Mouse (Mus musculus) megakaryocyte progenitor cell, adult 5-6 weeks (primary cell): ENCODE data around the gene 3110009E18Rik. TPM values are rescaled to one million over a fixed set of nuclear protein-coding genes. Genes with fewer than 3 reads are reported as not detected.

Source experiments
- ATAC-seq: replicated peaks from 2 replicates; pipeline ENCODE4 v1.8.0; 2016; ENCODE audit warnings: mild to moderate bottlenecking, moderate TSS enrichment, inconsistent platforms; ENCODE audit not compliant: poor library complexity
- total RNA-seq, 2 experiments: library from RNA; stranded (forward) in 1 of 2; stranded (reverse) in 1 of 2; fragments of 157-497, 149-512 nt in 1 of 2; fragments of 200-1000 nt in 1 of 2; gene quantifications; 2 replicates each; pipeline versions ENCODE4 v1.2.3 to v1.2.4; 2015 to 2017

3110009E18Rik gene
- total RNA-seq, 2 experiments from 2014 or later: 2.4 to 12.3 TPM

DNA sequence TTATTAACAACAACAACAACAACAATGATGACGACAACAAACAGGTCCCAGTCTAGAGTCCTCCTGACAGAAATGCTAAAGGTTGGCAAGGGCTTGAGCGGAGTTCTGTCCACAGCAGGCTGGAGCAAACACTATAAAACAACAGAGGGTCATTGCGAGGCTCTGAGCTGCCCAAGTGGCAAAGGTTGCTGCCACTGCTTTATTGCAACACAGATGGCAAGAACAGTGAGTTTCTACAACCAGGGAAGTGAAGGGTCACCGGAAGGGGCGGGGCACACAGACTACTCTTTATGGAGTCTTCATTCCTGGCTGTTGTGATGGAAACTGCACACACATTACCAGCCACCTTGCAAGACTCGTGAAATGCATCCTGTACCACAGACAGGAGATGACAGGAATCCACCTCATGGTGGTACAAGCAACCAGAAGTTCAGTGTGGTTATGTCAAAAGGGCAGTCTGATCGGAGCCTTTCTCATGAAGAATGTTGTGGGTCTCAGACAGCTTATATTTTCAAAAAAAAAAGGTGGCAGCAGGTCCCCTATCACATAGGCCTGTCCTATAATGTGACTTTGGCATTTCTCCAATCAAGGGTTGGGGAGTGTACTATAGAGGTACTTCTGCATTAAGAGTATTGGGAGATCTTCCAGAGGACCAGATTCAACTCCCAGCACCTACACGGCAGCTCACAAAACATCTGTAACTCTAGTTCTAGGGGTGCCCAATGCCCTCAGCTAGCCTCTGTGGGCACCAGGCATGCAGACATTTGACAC lies 20.3 kb upstream of the 3110009E18Rik start:
- peak; percentile 74 for ATAC-seq

DNA sequence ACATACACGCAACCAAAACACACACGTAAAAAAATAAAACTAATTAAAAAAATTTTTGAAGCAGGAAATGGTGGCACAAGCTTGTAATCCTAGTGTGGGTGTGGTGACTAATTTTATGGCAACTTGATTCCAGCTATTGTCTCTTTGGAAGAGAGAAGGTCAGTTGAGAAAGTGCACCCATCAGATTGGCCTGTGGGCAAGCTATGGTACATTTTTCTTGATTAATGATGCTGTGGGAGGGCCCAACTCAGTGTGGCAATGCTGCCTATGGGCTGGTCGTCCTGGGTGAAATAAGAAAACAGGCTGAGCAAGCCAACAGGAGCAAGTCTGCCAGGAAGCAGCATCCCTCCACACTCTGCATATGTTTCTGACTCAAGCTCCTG lies 19.8 kb upstream of the 3110009E18Rik start:
- ATAC-seq: no peak

DNA sequence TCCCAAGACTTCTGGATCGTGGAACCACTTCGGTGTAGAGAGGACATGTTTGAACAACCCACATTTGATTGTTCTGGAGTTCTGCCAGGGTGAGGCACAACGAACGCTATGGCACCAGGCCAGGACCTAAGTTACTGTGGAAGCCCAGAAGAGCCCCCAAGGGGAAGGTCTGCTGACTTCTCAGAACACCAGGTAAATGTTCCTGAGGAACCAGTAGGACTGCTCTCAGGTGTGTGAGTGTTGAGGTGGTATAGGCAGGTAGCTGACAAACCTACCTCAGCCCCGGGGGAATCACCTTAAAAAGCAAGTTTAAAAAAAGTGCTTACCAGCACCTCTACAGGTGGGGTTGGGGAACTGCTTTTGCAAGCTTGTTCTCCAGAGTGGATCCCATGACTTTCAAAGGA lies 15.4 kb upstream of the 3110009E18Rik start:
- peak; percentile 76 for ATAC-seq

DNA sequence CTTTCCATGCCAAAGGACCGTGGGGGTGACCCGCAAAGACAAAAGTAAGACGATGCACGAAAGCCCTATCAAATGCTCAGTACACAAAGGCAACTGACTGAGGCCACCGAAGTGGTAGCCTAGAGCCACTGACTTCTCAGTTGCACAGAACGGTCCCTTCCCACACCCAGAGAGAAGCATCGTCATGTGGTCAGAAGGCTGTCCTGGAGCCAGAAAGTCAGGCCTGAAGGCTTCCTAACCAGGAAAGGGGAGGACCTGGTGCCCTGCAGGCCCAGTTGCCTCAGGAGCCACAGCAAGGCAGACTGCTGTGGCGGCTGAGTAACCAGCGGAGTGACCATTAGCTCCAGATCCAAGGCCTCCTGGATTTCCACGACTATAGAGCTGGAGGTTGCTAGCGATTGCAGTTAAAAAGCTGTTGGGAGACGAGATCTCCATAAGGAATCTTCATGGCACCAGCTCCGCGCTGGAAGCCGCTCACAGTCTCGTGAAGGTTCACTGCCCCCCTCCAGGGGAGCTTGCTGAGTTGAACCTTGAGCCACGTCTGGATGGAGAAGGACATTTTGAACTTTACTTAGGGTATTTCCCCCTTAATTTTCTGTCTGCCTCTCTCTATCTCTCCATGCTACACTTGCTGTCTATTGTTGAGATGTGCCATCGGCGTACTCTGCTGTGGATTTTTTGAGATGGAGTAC lies 11.1 kb upstream of the 3110009E18Rik start:
- no peak for ATAC-seq

DNA sequence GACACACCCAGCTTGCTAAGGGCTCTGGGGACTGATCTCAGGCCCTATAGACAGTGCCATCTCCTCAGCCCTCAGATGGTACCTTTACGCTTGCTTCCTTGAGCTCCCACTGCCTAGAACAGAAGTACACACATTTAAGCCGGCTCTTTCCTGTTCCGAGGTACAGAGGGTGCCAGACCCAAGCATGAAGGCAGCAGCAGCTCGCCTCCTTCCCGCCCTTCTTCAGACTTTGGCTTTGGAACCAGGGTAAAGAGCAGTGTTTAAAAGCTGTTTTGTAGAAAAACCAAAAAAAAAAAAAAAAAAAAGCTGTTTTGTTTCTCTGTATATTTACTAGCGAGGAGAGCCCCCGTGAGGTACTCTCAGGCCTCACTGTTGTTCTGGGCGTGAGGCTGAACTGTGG lies 9.2 kb upstream of the 3110009E18Rik start:
- ATAC-seq: no peak

DNA sequence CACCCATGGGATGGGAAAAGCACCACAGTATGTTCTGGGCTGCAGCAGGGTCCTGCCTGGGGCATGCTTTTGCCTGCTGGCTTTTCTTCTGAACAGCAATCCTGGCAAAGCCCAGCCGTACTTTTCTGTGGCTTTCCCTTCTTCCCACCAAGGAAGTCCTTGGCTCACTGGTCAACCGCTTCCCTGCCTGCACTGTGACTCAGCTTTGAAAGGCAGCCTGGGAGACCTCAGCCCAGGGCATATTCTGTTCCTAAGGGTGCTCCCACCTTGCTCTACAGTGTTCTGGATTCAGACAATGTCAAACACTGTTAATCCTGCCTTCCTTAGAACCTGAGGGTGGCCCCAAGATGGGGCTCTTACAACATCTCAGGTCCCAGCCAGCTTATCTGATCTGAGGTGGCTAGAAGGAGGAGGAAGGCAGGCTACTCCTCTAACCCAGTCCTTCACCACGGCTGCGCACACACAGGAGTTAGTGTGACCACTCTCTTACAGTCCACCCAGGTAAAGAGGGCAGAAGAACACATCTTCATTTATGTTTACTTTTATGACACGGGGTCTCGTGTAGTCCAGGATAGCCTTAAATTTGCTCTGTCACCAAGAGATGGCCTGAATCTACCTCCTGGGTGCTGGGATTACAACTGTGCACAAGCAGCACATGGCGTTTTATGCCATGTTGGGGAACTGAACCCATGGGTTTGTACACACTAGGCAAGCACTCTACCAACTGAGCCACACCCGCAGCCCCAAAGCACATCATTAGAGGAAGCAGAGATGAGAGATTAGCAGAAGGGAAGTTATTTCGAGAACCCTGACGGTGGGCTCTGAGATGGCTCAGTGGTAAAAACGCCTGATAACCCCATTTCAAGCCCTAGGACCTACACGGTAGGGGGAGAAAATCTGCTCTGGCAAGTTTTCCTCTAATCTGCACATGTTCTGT lies 8.5 kb upstream of the 3110009E18Rik start:
- peak; percentile 77 for ATAC-seq

DNA sequence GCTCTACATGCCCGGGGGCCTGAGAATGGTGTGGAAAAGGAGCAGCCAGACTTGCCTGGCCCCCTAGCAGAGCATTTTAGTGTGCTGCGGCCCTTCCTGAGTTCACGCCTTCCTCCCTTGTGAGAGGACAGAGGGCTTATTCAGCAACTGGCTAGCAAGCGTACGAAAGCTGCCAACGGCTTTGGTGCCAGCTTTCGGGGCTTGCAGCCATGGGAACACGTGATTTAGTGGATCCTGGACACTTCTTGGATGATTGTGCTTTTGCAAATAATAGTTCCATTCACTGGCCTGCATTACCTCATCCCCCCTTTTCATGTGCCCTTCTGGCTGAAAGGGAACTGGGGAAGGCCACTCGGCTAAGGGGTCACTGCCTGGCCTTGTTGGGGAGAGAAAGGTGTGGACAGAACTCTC lies 5.3 kb upstream of the 3110009E18Rik start:
- ATAC-seq: no peak

DNA sequence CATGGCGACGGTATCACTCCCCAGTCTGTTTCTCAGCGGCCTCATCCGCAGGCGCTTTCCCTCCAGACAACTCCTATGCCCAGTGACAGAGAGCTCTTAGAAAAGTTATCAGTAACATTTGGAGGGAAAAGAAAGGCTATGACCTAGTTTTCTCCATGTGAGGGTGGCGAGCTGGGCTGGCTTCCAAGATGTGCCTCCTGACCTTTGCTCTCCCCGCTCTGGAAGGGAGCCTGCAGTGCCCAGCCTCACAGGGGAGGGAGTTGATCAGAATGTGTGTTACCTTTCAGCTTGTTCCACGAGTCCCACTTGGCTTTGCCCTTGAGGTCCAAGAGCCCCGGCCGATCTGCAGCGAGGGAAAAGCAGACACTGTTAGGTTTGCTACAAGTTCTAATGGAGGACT lies 4.9 kb upstream of the 3110009E18Rik start:
- no peak for ATAC-seq

DNA sequence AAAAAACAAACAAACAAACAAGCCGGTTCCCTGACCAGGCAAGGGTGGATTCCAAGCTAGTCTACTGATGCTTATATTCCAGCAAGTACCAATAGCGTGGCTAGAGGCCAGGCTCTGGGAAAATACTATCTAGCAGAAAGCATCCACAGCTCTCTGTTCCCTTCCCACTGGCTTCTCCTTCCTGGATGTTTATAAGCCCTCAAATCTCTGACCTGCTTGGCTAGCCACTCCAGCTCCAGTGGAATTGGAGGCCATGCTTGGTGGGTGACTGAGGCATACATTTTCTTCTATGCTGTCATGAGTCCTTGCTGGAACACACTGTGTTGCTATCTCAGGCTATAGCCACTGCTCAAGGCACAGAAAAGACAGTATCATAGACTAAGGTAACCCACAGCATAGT lies 2.1 kb upstream of the 3110009E18Rik start:
- ATAC-seq: no peak

DNA sequence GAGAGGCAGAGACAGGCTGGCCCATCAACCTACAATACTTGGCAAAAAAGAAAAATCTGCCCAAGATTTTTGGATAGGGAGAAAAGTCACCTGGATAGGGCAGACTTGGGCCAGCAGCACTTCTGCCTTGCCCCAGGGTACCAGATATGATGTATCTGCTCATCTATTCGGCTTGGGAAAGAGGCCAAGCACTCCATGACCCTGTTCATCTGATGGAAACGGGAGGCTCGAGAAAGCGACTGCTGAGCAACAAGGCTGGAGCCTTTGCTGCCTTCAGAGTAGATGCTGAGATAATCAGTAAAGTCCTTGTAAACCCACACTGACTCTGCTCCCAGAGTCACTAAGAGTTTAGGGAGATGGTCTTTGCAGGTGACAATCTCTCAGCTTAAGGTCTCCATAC lies 1.6 kb upstream of the 3110009E18Rik start:
- ATAC-seq: no peak

DNA sequence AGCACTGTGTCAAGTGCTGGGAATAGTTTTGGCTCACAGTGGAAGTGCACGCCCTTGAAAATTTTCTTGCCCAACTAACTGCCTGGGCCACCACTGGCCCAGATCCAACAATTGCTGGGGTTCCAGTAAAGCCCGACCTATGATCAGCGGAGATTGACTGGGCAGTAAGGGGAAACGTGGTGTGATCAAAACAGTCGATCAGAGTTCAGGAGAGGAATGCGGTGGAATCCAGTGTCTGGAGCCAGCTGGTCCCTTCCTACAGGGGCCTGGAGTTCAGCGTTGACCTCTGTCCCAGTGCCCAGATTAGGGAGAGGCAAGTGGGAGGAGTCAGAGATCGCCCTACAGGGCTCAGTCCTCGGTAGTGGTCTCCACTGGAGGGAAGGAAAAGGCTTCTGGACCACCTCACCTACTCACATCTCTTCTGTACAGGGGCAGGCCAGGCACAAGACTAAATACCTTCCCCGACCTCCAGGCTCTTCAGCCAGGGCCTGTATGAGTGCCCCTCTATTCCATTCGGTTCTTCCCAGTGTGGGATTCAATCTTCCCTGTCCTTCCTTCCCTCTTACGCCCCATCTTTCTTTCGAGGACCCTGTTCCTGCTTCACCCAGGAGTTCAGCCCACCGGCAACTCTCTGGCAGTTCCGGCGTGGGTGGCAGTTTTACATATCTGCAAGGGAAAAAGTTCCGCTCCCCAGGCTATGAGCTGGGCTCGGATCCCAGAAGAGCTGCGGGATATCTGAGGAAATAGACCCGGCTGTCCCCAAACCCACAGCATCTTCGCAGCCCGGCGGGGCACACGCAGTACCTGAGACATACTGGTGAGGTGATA lies 632 bp upstream of the 3110009E18Rik start:
- ATAC-seq: peak; percentile 4

DNA sequence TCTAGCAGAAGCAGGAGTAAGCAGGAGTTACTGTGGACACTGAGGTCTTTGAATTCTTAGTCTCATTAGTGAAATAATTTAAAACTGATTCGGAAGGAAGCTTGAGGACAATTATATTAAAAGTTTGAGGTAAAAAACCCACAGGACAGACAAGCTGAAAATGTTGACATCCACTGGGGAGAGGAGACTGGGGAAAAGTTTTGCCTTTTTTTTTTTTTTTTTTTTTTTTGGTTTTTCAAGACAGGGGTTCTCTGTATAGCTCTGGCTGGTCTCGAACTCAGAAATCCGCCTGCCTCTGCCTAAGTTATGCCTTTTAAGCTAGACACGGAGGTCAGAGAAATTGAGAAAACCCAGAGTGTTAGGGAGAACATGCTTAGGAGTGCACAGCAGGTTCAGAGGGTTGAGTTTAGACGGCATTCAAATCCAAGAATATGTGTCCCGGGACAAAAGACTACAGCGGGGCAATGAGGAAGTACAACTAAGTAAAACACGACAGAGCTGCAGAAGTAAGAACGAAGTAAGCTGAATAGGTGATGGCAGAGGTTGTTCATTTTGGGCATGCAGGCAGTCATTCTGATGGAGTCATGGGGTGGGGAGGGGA lies 1.0 kb downstream of the 3110009E18Rik start:
- 0 out of 2 replicates have a peak, but pooled peaks have one; percentile 4 for ATAC-seq

DNA sequence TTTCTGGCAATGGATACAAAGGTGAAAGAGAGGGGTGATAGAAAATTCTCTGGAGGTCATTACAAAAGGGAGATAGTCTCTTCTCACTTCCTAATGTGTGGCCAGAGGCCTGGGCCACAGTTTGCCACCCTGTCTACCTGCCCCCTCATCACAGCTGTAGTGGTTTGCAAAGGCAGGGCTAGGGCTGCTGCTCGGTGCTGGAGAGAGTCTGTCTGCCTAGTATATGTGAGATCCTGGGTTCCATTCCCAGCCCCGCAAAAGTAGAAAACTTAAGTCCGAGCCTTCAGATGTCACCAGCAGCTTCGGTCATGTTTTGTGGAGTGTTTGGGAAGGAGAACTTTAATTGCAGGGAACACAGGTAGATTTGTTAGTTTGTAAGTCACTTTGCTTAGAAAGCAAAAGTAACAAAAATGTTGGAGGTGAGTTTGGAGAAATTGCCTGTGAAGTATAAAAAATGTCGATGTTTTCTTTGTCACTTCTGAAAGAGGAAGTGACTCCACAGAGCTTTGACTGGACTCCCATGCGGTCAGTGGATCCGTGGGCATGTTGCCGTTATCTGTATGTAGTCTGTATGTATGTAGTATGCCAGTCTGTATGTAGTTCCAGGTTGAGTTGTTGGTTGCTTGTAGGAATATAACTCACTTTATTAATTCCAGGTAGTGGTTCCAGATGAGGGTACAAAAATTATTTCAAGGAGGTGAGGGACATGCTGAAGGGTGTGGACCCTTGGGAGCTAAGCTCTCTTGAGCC lies 1.8 kb downstream of the 3110009E18Rik start:
- ATAC-seq: peak; percentile 22; the same call in 1 of the 2 replicates

DNA sequence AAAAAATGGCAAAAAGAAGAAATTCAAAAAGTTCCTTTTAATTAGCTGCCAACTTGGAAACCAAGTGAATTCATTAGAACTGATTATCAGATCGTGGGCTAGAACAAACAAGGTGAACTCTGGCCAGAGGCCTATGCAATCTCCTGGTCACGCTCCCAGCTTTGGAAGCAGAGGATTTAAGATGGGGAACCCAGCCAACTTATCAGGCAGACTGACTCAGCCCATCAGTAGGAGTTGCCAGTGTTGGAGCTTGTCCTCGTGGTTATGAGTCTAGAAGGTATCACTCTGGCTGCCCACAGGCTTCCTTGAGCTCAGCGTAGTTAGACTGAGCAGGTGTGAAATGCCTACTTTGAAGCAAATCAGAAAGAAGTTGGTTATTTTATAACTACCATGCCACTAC lies 3.9 kb downstream of the 3110009E18Rik start:
- no peak for ATAC-seq

DNA sequence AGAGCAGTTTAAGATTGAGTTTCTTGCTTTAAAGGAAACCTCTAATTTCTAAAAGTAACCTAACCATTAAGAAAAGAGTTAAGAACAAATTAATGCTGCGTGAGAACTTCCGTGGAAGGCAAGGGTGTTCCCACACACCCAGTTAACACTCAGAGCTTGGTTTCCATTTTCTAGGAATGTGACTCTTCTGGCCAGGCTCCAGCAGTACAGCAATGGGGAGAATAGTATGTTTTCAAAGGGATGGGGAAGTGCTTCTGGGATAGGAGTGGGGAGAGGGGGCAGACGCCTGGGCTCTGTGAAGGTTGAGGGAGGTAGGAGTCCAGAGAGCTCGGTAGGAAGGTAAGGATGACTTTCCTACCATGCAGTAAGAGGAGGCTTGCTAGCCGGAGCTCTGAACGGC lies 4.5 kb downstream of the 3110009E18Rik start:
- ATAC-seq: no peak

DNA sequence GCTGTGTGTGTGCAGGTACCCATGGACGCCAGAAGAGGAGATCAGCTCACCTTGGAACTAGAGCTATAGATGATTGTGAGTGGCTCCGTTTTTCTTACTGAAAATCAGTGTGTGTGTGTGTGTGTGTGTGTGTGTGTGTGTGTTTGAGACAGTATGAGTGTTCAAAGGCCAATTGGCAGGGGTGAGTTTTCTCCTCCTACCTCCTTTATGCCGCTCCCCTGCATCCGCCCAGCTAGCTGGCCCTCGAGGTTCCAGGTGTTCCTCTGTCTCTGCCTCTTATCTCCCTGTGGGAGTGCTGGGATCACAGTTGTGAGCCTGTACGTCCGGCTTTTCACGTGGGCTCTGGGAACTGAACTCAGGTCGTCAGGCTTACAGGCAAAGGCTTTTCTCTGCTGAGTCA lies 5.3 kb downstream of the 3110009E18Rik start:
- ATAC-seq: no peak

DNA sequence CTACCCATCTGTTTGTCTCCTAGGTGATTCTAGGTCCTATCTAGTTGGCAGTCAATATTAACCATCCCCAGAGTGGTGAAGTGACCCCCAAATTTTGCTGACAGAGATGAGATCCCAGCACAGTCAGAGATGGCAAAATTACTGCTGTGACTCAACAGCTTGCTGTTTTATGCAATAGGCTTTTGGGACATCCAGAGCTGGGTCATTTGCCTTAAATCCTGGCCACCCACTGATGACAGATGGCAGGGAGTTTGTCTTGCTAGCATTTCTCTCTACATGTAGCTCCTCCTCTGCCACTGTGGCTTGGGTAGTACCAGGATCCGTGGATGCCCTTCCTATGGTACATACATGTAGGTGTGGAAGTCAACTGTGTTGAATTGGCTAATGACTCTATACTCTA lies 11.4 kb downstream of the 3110009E18Rik start:
- no peak for ATAC-seq

DNA sequence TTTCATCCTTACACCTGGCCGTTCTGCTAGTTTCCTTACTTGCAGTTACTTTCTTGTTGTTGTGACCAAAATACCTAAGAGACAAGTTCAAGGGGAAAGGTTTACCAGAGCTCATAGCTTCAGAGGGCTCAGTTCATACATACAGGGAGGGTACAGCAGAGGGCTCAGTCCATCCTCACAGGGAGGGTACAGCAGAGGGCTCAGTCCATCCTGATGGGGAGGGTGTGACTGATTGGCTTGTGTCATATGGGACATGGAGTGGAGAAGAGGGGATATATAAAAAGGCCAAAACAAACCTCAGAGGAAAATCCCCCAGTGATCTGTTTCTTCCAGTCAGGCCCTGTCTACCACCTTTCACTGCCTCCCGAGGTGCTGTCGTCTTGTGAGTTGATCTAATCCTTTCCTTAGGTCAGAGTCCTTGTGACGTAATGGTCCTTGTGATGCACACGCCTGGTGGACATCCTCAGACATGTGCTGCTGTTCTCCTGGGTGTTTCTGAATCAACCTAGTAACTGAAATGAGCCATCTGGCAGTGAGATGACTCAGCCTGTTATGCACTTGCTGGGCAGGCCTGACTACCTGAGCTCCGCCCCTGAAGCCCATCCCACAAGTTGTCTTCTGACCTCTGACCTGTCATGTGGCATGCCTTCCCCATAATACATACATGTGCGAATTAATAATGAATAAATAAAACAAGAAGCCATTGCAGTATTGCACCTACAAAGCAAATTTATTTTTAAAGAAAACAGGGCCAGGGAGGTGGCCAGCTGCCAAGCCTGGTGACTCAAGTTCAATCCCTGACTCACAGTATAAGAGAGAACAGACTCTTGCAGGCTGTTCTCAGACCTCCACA lies 15.2 kb downstream of the 3110009E18Rik start:
- ATAC-seq: peak; percentile 69
